Mouse (Mus musculus) hindbrain, embryonic 14.5 days (tissue): ENCODE measurements at regions not wholly inside any gene's neighbourhood (a gene's known extent, or its start where the extent isn't known, plus 50 kb on each side); places are given as distances from the start of the nearest gene placed in this dataset.
"Not testable (repeated sequence)": the region's sequence is repeated elsewhere in the genome, so short reads cannot be mapped to it uniquely, and the experiment has no call there.

Source experiments
- ATAC-seq: fragments of 200-750 bp; cut with Nextera tagmentation; 2 replicates; pipeline ENCODE4 v1.8.0; 2017; ENCODE audit warnings: moderate number of reproducible peaks, mild to moderate bottlenecking, moderate TSS enrichment, moderate library complexity; ENCODE audit not compliant: low FRiP score
- DNase-seq: peaks from one replicate; pipeline ENCODE4 v3.0.0-alpha.2; 2015; ENCODE audit warnings: low spot score
- H3K27ac ChIP-seq: fragments of 300-500 bp; sonication (generic); 2 replicates; pipeline ENCODE4 v1.5.1; 2014; ENCODE audit warnings: mild to moderate bottlenecking, moderate library complexity
- H3K27me3 ChIP-seq: fragments of 300-500 bp; sonication (generic); 2 replicates; pipeline ENCODE4 v1.6.1; 2014; ENCODE audit warnings: mild to moderate bottlenecking, low read length, mixed read lengths; ENCODE audit not compliant: control insufficient read depth, insufficient read depth
- H3K36me3 ChIP-seq: fragments of 300-500 bp; sonication (generic); replicated peaks from 2 replicates; pipeline ENCODE4 v1.6.1; 2014; ENCODE audit not compliant: control insufficient read depth, insufficient read depth
- H3K4me1 ChIP-seq: fragments of 300-500 bp; sonication (generic); replicated peaks from 2 replicates; pipeline ENCODE4 v1.6.1; 2014; ENCODE audit warnings: antibody characterized with exemption, low read length, mixed read lengths; ENCODE audit not compliant: control insufficient read depth, insufficient read depth
- H3K4me2 ChIP-seq: fragments of 300-500 bp; sonication (generic); replicated peaks from 2 replicates; pipeline ENCODE4 v1.6.1; 2014; ENCODE audit warnings: mild to moderate bottlenecking, moderate library complexity
- H3K4me3 ChIP-seq: fragments of 300-500 bp; sonication (generic); replicated peaks from 2 replicates; pipeline ENCODE4 v1.5.1; 2014; ENCODE audit warnings: mild to moderate bottlenecking, low read length
- H3K9ac ChIP-seq: fragments of 300-500 bp; sonication (generic); 2 replicates; pipeline ENCODE4 v1.6.1; 2014
- H3K9me3 ChIP-seq: fragments of 300-500 bp; sonication (generic); 2 replicates; pipeline ENCODE4 v1.6.1; 2016; ENCODE audit warnings: low read length; ENCODE audit not compliant: control insufficient read depth
- WGBS: fragments of 180-500 bp; shearing (Covaris S2); extraction: QIAGEN DNeasy Blood & Tissue Kit; methylation state at CpG from one replicate; pipeline ENCODE4 v1.1.7; 2014; 5-methylcytosine and 5-hydroxymethylcytosine counted together

DNA sequence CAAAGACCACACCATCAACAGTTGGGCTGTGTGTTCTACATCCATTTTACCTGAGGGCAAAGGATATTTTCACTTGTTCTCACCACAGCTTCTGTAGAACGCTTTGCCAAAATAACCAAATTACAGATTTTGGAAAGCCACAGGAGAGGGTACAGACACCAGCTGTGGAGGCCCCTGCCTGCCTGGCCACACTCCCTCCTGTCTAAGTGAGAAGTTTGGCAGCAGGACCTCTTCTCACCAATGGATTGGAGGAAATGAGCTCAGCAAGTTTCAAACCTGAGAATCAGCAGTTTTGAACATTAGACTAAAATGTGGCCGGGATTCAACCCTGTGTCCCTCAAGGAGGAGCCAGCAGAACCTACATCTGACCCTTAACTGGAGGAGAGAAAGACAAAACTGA is 206.2 kb upstream of the Plxna2 start:
- Histone ChIP-seq H3K4me2 (no peak overlapping the region), H3K4me1 (no peaks in the 10 kb centered on the region), H3K4me3 (no peak overlapping the region), H3K27me3 (no peaks in the 10 kb centered on the region), H3K36me3 (no peaks in the 10 kb centered on the region), H3K9ac (no peak overlapping the region), H3K27ac (no peak overlapping the region), H3K9me3 (no peaks in the 10 kb centered on the region)
- no peak for ATAC-seq
- DNase-seq: no peak
- WGBS: 81% methylated on average over 2 of the region's 2 CpGs

DNA sequence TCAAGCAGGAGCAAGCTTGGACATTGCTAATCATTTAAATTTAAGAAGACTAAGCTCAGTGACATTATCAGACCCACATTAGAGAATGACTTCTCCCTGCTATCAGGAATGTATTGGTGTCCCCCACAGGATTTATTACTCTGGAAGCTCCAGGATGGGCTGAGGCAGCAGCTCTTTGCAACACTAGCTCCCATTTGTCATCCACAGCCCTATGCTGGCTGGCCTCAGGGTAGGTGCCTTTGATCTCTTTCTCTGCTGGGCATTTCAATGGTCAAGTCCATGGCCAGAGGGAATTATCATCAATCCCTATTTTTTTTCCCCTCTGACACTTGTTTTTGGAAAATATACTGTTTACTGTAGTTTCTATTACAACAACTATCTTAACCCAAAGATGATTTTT is 218.7 kb upstream of the Plxna2 start:
- H3K27ac ChIP-seq: no peak overlapping the region
- H3K36me3 ChIP-seq: no peaks in the 10 kb centered on the region
- no peaks in the 10 kb centered on the region for H3K27me3 ChIP-seq
- no peak overlapping the region for H3K9ac ChIP-seq
- DNase-seq (no peak), ATAC-seq (no peak)
- no peaks in the 10 kb centered on the region for H3K4me1 ChIP-seq
- H3K9me3 ChIP-seq: no peaks in the 10 kb centered on the region
- H3K4me3 ChIP-seq: no peak overlapping the region
- no peak overlapping the region for H3K4me2 ChIP-seq

DNA sequence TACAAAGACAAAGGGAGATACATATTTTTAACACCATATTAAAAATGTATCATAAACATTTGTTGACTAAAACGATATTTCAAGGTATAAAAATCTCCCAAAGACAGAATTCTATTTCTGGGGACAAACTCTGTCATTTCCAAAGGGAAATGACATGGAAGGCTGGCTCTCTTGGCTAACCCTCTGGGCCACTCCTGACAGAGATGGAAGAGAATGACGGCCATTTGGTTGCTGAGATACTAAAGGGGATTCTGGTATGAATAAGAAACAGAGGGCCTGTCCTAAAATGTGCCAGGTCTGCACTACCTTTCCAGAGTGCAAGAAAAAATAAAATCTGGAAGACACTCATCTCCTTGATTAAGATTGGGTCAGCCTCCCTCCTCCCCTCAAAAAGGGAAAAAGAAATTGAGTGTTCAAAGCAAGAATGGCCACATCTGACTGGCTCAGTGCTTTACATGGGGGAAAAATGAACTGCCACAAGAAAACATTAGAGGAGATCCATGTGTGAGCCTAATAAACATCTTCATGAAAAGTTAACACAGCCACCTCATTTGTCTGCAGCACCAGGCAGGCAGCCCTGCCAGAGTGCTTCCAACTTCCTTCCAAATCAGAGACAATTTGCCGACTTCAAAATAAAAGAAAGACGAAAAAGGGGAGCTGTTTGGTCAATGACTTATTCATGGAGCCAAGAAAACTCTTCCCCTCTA is 221.1 kb upstream of the Plxna2 start:
- 75% methylated on average over 4 of the region's 4 CpGs for WGBS
- H3K4me3 ChIP-seq: no peak overlapping the region
- no peaks in the 10 kb centered on the region for H3K4me1 ChIP-seq
- no peaks in the 10 kb centered on the region for H3K36me3 ChIP-seq
- no peak for DNase-seq
- H3K4me2 ChIP-seq: no peak overlapping the region
- H3K27me3 ChIP-seq: no peaks in the 10 kb centered on the region
- H3K9me3 ChIP-seq: no peaks in the 10 kb centered on the region
- no peak overlapping the region for H3K27ac ChIP-seq
- ATAC-seq: no peak
- H3K9ac ChIP-seq: no peak overlapping the region

DNA sequence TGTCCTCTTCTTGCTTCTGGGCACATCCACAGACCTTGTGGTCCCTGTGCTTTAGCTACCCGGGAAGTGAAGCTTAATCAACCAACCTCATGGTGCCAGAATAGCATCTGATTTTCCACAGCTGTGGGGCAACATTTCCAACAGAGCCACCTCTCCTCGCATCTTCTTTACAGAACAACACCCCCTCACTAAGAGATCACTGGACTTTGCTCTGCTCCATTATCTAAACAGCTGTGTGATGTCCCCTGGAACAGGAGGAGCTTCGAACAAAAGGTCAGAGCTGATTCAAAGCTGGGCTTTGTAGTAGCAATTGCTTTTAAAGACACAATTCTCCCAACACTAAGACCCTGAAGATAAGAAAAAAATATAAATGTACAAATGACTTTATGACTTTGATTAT is 224.3 kb upstream of the Plxna2 start:
- 24% methylated on average over 3 of the region's 3 CpGs for WGBS
- Histone ChIP-seq H3K4me3 (no peak overlapping the region), H3K4me1 (no peaks in the 10 kb centered on the region)

GRCm38 (mm10) chr1:194390202-194390601 is 227.8 kb upstream of the Plxna2 start:
- H3K9me3 ChIP-seq: no peaks in the 10 kb centered on the region
- H3K9ac ChIP-seq: no peak overlapping the region
- no peak overlapping the region for H3K4me2 ChIP-seq
- H3K27me3 ChIP-seq: no peaks in the 10 kb centered on the region
- DNase-seq: no peak
- ATAC-seq: no peak
- H3K4me3 ChIP-seq: no peak overlapping the region
- WGBS: 49% methylated on average over 2 of the region's 2 CpGs
- H3K27ac ChIP-seq: no peak overlapping the region
- H3K4me1 ChIP-seq: no peaks in the 10 kb centered on the region
- no peaks in the 10 kb centered on the region for H3K36me3 ChIP-seq

More for the DNA sequence above, 224.3 kb upstream of the Plxna2 start:
- H3K27ac ChIP-seq: no peak overlapping the region
- no peak overlapping the region for H3K4me2 ChIP-seq
- no peak overlapping the region for H3K9ac ChIP-seq
- H3K9me3 ChIP-seq: no peaks in the 10 kb centered on the region
- ATAC-seq (no peak), DNase-seq (no peak)
- H3K36me3 ChIP-seq: no peaks in the 10 kb centered on the region
- no peaks in the 10 kb centered on the region for H3K27me3 ChIP-seq

DNA sequence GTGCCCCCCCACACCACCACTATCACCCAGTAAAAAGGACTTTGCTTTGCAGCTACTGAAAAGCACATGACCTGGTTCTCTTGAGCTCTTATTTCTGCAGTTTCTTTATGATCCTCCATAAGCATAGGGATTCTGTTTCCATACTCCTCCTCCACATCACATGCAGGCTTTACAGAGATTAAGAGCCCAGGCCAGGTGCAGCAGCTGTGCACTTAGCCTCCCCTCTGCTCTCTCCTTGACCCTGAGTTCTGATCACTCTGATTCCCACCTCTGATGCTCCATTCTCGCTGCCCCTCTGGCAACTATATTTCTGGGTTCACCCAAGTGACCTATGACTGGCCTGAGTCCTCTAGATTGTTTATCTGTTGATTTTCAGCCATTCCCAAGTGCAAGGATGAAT is 239.9 kb upstream of the Plxna2 start:
- WGBS: 85% methylated on average over 1 of the region's 1 CpGs
- ATAC-seq: no peak

DNA sequence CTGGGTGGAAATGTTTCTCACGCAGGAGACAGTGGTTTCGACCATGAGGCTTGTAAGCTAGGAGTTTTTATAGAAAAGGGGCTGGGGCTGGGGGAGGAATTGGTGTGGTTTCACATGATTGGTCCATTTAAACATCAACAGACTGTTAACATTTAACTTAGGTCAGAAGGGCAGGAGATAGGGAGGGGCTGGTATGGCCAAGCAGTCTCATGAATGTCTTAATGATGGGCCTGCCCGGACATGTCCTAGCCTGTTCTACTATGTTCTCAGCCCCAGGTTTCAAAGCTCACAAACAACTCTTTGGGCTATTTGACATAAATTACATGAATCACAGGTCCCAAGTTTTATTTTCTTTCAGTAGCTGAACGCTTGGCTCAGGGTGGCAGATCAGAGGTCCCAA is 244.5 kb upstream of the Plxna2 start:
- DNase-seq, H3K27me3 ChIP-seq, ATAC-seq, H3K4me2 ChIP-seq, H3K9me3 ChIP-seq, H3K4me3 ChIP-seq, H3K36me3 ChIP-seq, H3K4me1 ChIP-seq, H3K9ac ChIP-seq, H3K27ac ChIP-seq: not testable (repeated sequence)
- WGBS: 93% methylated on average over 4 of the region's 4 CpGs

More for the DNA sequence above, 239.9 kb upstream of the Plxna2 start:
- Histone ChIP-seq H3K4me3 (no peak overlapping the region), H3K27me3 (no peaks in the 10 kb centered on the region), H3K9ac (no peak overlapping the region), H3K9me3 (no peaks in the 10 kb centered on the region), H3K4me1 (no peaks in the 10 kb centered on the region), H3K4me2 (no peak overlapping the region), H3K27ac (no peak overlapping the region), H3K36me3 (no peaks in the 10 kb centered on the region)
- DNase-seq: no peak

DNA sequence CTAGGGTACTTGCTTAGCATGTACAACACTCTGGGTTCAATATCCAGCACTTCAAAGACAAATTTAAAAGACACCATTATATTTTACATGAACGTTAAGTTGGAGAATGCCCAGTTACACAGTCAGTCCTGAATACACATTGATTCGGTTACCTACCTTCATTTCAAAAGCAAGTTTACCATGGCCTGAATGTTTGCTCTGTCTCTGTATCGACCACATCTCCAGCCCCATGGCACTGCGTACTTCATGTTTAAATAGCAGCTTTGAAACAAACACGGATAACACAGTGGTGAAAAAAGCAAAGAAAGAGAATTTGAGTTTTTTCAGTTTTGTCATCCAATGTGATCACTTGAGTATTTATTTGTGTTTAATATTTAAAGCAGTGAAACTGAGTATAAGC is 254.1 kb upstream of the Plxna2 start:
- no peaks in the 10 kb centered on the region for H3K9me3 ChIP-seq
- no peak overlapping the region for H3K9ac ChIP-seq
- H3K4me3 ChIP-seq: no peak overlapping the region
- H3K27me3 ChIP-seq: no peaks in the 10 kb centered on the region
- no peak overlapping the region for H3K4me2 ChIP-seq
- no peak overlapping the region for H3K27ac ChIP-seq
- no peak for DNase-seq
- no peaks in the 10 kb centered on the region for H3K4me1 ChIP-seq
- ATAC-seq: no peak
- 85% methylated on average over 5 of the region's 5 CpGs for WGBS
- no peaks in the 10 kb centered on the region for H3K36me3 ChIP-seq

DNA sequence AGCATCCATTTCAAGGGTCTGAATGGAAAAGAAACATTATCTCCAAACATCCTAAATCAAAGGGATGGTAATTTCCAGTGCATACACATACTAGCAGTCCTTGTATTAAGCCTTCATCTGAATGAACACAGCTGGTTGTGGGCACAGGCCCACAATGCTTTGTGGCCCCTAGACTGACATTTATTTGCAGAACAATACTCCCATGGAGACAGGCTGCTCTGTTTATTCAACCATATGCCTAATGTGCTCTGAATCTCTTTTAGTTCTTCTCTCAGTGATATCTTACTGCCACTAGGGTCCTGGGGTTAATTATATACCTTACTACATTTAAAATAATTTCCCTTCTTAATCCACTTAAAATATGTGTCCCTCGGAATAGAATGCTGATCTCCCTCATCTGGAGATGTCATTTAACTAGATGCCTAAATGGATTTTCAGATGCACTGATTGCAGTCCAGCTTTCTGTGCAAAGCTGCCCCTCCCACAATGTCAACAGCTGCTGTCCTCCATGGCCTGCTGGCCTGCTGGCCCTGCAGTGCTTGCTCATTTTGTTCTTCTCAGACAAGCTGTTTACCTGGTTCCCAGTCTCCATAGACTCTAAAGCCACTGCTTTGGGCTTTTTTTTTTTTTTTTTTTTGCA is 254.8 kb upstream of the Plxna2 start:
- Histone ChIP-seq H3K4me1 (no peaks in the 10 kb centered on the region), H3K9ac (no peak overlapping the region), H3K36me3 (no peaks in the 10 kb centered on the region), H3K27me3 (no peaks in the 10 kb centered on the region), H3K27ac (no peak overlapping the region; the same call in 1 of the 2 replicates), H3K9me3 (no peaks in the 10 kb centered on the region), H3K4me3 (no peak overlapping the region), H3K4me2 (no peak overlapping the region)
- 7% methylated on average over 1 of the region's 1 CpGs for WGBS
- ATAC-seq (no peak), DNase-seq (no peak)

DNA sequence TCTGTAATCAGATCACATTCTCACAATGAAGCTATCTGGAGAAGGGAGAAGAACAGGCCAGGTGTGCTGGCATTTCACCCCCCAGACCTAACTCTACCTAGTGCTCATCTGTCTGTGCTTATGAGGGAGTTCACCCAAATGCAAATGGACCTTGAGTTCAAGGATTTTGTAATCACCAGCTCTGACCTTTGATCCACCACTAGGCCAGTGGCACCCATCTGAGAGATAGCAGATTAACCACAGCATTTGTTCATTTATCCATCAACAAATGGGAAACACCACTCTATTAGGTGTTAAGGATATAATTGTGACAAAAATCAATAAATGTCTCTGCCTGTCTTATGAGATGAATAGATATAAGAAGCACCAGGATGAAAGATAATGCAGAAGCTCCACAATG is 255.7 kb upstream of the Plxna2 start:
- H3K27me3 ChIP-seq: no peaks in the 10 kb centered on the region
- DNase-seq (no peak), ATAC-seq (no peak)
- H3K4me1 ChIP-seq: no peaks in the 10 kb centered on the region
- no peak overlapping the region for H3K9ac ChIP-seq
- no peak overlapping the region for H3K4me2 ChIP-seq
- no peaks in the 10 kb centered on the region for H3K36me3 ChIP-seq
- H3K27ac ChIP-seq: no peak overlapping the region
- H3K4me3 ChIP-seq: no peak overlapping the region
- H3K9me3 ChIP-seq: no peaks in the 10 kb centered on the region
